Mouse (Mus musculus) cerebellum, adult 2 months (tissue): ENCODE data around the gene Atg101.

Source experiments
- CTCF ChIP-seq: fragments of 200-500 bp; IDR thresholded peaks from 2 replicates; pipeline ENCODE4 v1.5.1; 2011; ENCODE audit warnings: low read depth, mild to moderate bottlenecking, control low read depth, low read length, moderate library complexity, borderline replicate concordance; ENCODE audit not compliant: insufficient read depth
- POLR2A ChIP-seq: fragments of 200-500 bp; IDR thresholded peaks from 2 replicates; pipeline ENCODE4 v1.6.1; 2011; ENCODE audit warnings: low read length, control low read depth, borderline replicate concordance; ENCODE audit not compliant: insufficient read depth

GRCm38 (mm10) chr15:101239821-101240220, 44.3 kb upstream of the Atg101 start:
- no peak for TF ChIP-seq CTCF
- TF ChIP-seq POLR2A = no peak
